Mouse (Mus musculus): ENCODE data around the gene Skor1.

The Skor1 gene

GRCm38 (mm10) chr9:63089141-63089540, 59.6 kb downstream of the Skor1 start:
- no peak for DNase-seq
